Mouse (Mus musculus) lung, adult 2 months (tissue): Measurements from ENCODE around the gene Foxp1. TPM values are rescaled to one million over a fixed set of nuclear protein-coding genes. Genes with fewer than 3 reads are reported as not detected.

Experiments
- DNase-seq: peaks from one replicate; pipeline ENCODE4 v3.0.0; 2022
- H3K4me1 ChIP-seq: fragments of 200-500 bp; 2 replicates; pipeline ENCODE4 v1.6.1; 2011; ENCODE audit warnings: low read length; ENCODE audit not compliant: control insufficient read depth, insufficient read depth
- H3K4me3 ChIP-seq: fragments of 200-500 bp; replicated peaks from 2 replicates; pipeline ENCODE3; 2011; ENCODE audit warnings: low read depth, mild to moderate bottlenecking, control low read depth, low read length; ENCODE audit errors: extremely low read depth
- CTCF ChIP-seq: fragments of 200-500 bp; IDR thresholded peaks from 2 replicates; pipeline ENCODE4 v1.5.1; 2011; ENCODE audit warnings: mild to moderate bottlenecking, low read length, control low read depth; ENCODE audit not compliant: insufficient read depth
- POLR2A ChIP-seq: fragments of 200-500 bp; IDR thresholded peaks from 2 replicates; pipeline ENCODE4 v1.6.1; 2011; ENCODE audit warnings: low read depth, mild to moderate bottlenecking, control low read depth, low read length, borderline replicate concordance; ENCODE audit errors: extremely low read depth
- WGBS: fragments of 180-500 bp; shearing (Covaris S2); methylation state at CpG from one replicate; pipeline ENCODE4 v1.1.7; 2018; 5-methylcytosine and 5-hydroxymethylcytosine counted together
- polyA plus RNA-seq: library from polyadenylated mRNA; depleted of rRNA; stranded (reverse); fragments of >200 nt; gene quantifications from 2 replicates; pipeline ENCODE4 v1.2.3, GENCODE M21; 2012

The Foxp1 gene
- polyA plus RNA-seq, 1 experiment: 135 TPM

DNA sequence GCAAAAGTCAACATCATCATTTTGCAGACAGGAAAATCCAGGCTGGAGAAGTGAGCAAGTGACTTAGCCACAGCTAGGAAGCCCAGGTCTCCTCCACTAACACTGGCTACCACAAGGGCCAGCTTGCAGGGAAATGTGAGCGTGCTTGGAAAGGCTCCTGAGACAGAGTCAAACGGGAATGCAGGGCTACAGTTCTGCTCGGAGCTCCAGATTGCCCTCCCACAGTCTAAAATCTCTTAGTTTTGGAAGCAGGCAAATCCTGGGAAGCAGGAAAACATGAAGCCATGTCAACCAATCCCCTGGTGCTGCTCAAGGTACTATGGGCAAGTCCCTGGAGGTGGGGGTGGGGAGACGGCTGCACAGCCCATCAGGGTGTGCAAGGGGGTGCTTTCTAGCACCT is 75.1 kb downstream of the Foxp1 start:
- no peak for DNase-seq
- 84% methylated on average over 4 of the region's 4 CpGs for WGBS
- no peaks in the 10 kb centered on the region; the same call in 1 of the 2 replicates for H3K4me1 ChIP-seq
- H3K4me3 ChIP-seq: no peak overlapping the region
- TF ChIP-seq POLR2A (no peak), CTCF (no peak)

GRCm38 (mm10) chr6:99446801-99447415 is 75.6 kb downstream of the Foxp1 start:
- no peak for TF ChIP-seq CTCF
- TF ChIP-seq POLR2A: no peak
- H3K4me1 ChIP-seq: no peaks in the 10 kb centered on the region; the same call in 1 of the 2 replicates
- no peak overlapping the region for H3K4me3 ChIP-seq
- 86% methylated on average over 12 of the region's 12 CpGs for WGBS
- DNase-seq: no peak

- WGBS: 60% methylated on average over 5 of the region's 5 CpGs
- no peak for DNase-seq
- Histone ChIP-seq H3K4me3 (no peak overlapping the region), H3K4me1 (peaks cover 13% of the 10 kb centered on the region)
- TF ChIP-seq CTCF: no peak
- TF ChIP-seq POLR2A: no peak
These were observed 79.1 kb downstream of the Foxp1 start for GRCm38 (mm10) chr6:99443460-99443859.

DNA sequence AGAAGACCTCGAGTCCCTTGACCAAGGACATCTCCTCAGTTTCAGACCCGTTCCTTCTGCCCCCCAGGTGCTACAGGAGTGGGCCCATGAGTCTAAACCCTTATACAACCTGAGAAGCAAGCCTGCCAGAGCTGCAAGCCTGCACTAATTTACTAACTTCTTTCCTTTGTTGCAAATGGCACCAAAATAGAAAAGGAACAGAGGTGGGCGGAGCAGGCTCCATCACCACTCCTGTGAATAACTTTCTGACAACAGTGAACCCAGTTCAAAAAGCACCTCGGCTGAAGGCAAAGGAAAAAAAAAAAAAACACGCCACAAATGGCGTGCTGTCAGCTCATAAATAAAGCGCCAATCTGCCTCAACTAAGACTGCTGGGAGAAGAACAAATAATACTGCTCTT is 81.4 kb downstream of the Foxp1 start:
- no peak for TF ChIP-seq POLR2A
- TF ChIP-seq CTCF: no peak
- Histone ChIP-seq H3K4me1 (peaks cover 13% of the 10 kb centered on the region), H3K4me3 (no peak overlapping the region)
- DNase-seq: no peak
- WGBS: 69% methylated on average over 7 of the region's 7 CpGs

GRCm38 (mm10) chr6:99440606-99441005 is 81.9 kb downstream of the Foxp1 start:
- H3K4me3 ChIP-seq: no peak overlapping the region
- H3K4me1 ChIP-seq: peaks cover 13% of the 10 kb centered on the region
- no peak for TF ChIP-seq CTCF
- no peak for TF ChIP-seq POLR2A
- 51% methylated on average over 2 of the region's 2 CpGs for WGBS
- no peak for DNase-seq

DNA sequence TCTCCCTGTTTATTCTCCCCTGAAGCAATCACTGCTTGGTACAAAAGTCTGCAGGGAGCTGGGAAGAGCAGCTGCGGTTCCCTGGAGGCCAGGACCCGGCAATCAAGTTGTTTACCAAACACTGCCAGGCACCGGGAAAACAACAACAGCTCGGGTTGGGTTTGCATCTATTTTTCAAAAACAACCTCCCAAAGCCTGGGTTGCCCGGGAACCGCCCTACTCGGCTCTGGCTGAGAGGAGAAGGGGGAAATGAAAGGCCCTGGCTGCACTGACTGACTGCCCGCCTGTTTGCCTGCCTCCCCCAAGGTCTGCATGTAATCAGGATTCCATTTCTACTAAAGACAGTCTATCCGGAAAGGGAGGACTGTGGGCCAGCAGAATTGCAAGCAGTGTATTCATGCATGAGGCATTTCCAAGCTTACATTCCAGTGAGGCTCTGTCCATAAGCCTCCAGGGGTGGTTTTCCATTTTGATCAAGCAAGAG is 82.6 kb downstream of the Foxp1 start:
- DNase-seq: peak; percentile 35
- Histone ChIP-seq H3K4me3 (no peak overlapping the region), H3K4me1 (peaks cover 13% of the 10 kb centered on the region)
- 14% methylated on average over 9 of the region's 9 CpGs for WGBS
- TF ChIP-seq CTCF: no peak
- no peak for TF ChIP-seq POLR2A

- WGBS: 30% methylated on average over 9 of the region's 9 CpGs
- peak; percentile 23 for DNase-seq
- no peak for TF ChIP-seq CTCF
- Histone ChIP-seq H3K4me1 (peaks cover 13% of the 10 kb centered on the region), H3K4me3 (no peak overlapping the region)
These were observed 83.2 kb downstream of the Foxp1 start for GRCm38 (mm10) chr6:99439214-99439877.

DNA sequence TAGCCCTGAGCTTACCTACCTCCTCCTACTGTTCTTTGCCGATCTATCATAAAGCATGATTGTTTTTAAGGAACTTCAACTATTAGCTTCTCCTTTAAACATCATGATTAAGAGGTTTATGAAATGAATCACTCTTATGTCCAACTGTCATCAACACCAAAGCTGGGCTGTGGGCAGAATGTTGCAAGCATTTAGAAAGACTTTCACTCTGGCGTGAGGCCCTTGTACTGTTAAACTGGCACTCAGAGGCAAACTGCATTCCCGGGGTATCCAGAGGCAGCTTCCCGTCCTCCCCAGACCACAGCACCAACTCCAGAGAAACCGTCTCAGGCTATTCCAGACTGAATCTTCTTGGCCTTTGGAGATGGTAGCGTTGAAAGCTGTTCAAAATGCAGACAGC is 86.2 kb downstream of the Foxp1 start:
- H3K4me1 ChIP-seq: peaks cover 22% of the 10 kb centered on the region
- no peak overlapping the region for H3K4me3 ChIP-seq
- 76% methylated on average over 6 of the region's 6 CpGs for WGBS
- no peak for DNase-seq
- TF ChIP-seq POLR2A: no peak
- TF ChIP-seq CTCF: no peak

- H3K4me3 ChIP-seq: no peak overlapping the region
- 83% methylated on average over 10 of the region's 10 CpGs for whole genome bisulfite sequencing
- peaks cover 13% of the 10 kb centered on the region for H3K4me1 ChIP-seq
- TF ChIP-seq POLR2A: no peak
- TF ChIP-seq CTCF: no peak
- DNase-seq: no peak
These were observed 87.4 kb downstream of the Foxp1 start for GRCm38 (mm10) chr6:99435140-99435539.

GRCm38 (mm10) chr6:99433006-99433405 is 89.5 kb downstream of the Foxp1 start:
- 90% methylated on average over 9 of the region's 9 CpGs for WGBS
- Histone ChIP-seq H3K4me1 (peaks cover 8% of the 10 kb centered on the region), H3K4me3 (no peak overlapping the region)
- no peak for DNase-seq
- TF ChIP-seq CTCF: no peak
- TF ChIP-seq POLR2A: no peak

- H3K4me1 ChIP-seq: peaks cover 8% of the 10 kb centered on the region
- TF ChIP-seq POLR2A (no peak), CTCF (no peak)
- WGBS: 47% methylated on average over 4 of the region's 4 CpGs
- no peak for DNase-seq
- H3K4me3 ChIP-seq: no peak overlapping the region
These were observed 90.6 kb downstream of the Foxp1 start for GRCm38 (mm10) chr6:99431941-99432340.
